Mouse (Mus musculus) 416B (cell line): ENCODE measurements at regions not wholly inside any gene's neighbourhood (a gene's known extent, or its start where the extent isn't known, plus 50 kb on each side); places are given as distances from the start of the nearest gene placed in this dataset.

Experiments used
- DNase-seq: peaks from one replicate; pipeline ENCODE4 v3.0.0; 2011; ENCODE audit warnings: low read depth

- DNase-seq, result no peak
Observed at GRCm38 (mm10) chr19:44686061-44686460, 69.8 kb upstream of the Pax2 start.

- DNase-seq, result no peak
Observed at GRCm38 (mm10) chr19:44692396-44692795, 63.4 kb upstream of the Pax2 start.

GRCm38 (mm10) chr19:44692816-44693215 is 63.0 kb upstream of the Pax2 start:
- no peak for DNase-seq

- DNase-seq, result no peak
Observed at GRCm38 (mm10) chr19:44695331-44695730, 60.5 kb upstream of the Pax2 start.

GRCm38 (mm10) chr19:44696059-44696712 is 59.7 kb upstream of the Pax2 start:
- no peak for DNase-seq

- DNase-seq, result no peak
Observed at GRCm38 (mm10) chr19:44696773-44697172, 59.1 kb upstream of the Pax2 start.

- no peak for DNase-seq
Observed at GRCm38 (mm10) chr19:44698382-44699256, 57.2 kb upstream of the Pax2 start.
